Mouse (Mus musculus) C2C12 (cell line): ENCODE measurements around the gene Ldhd. TPM values are rescaled to one million over a fixed set of nuclear protein-coding genes. Genes with fewer than 3 reads are reported as not detected.

Experiments used
- H3K27me3 ChIP-seq: one replicate; pipeline ENCODE4 v1.6.1; 2011; ENCODE audit not compliant: control insufficient read depth, insufficient read depth, insufficient read length
- H3K36me3 ChIP-seq: one replicate; pipeline ENCODE4 v1.6.1; 2011; ENCODE audit not compliant: control insufficient read depth, insufficient read depth
- H3K4me3 ChIP-seq: one replicate; pipeline ENCODE4 v1.5.1; 2011; ENCODE audit warnings: mild to moderate bottlenecking, control low read depth; ENCODE audit not compliant: poor library complexity, insufficient read depth, severe bottlenecking
- H3K79me2 ChIP-seq: one replicate; pipeline ENCODE4 v1.6.1; 2011; ENCODE audit not compliant: control insufficient read depth, insufficient read depth
- H3K79me3 ChIP-seq: one replicate; pipeline ENCODE4 v1.6.1; 2011; ENCODE audit warnings: low read depth, control low read depth
- H3ac ChIP-seq: one replicate; pipeline ENCODE3; 2011; ENCODE audit warnings: low read depth; ENCODE audit not compliant: control insufficient read depth, insufficient read length
- CEBPB ChIP-seq: IDR thresholded peaks from one replicate; pipeline ENCODE4 v1.6.1; 2011; ENCODE audit warnings: low read depth, mild to moderate bottlenecking, control low read depth, moderate library complexity
- CTCF ChIP-seq: IDR thresholded peaks from one replicate; pipeline ENCODE4 v1.5.1; 2011; ENCODE audit not compliant: control insufficient read depth, insufficient read depth, insufficient read length
- FOSL1 ChIP-seq: IDR thresholded peaks from one replicate; pipeline ENCODE4 v1.8.0; 2011; ENCODE audit warnings: mild to moderate bottlenecking, low read length; ENCODE audit not compliant: poor library complexity, insufficient read depth, severe bottlenecking
- MAX ChIP-seq: IDR thresholded peaks from one replicate; pipeline ENCODE4 v1.6.1; 2011; ENCODE audit warnings: mild to moderate bottlenecking, control low read depth
- MYOD1 ChIP-seq: IDR thresholded peaks from one replicate; pipeline ENCODE4 v1.6.1; 2011; ENCODE audit warnings: low read depth; ENCODE audit not compliant: control insufficient read depth, insufficient read length
- MYOG ChIP-seq: IDR thresholded peaks from one replicate; pipeline ENCODE4 v1.6.1; 2011; ENCODE audit not compliant: control insufficient read depth, insufficient read length; ENCODE audit errors: extremely low read depth
- USF1 ChIP-seq: IDR thresholded peaks from one replicate; pipeline ENCODE4 v1.6.1; 2011; ENCODE audit warnings: low read depth, mild to moderate bottlenecking, control low read depth, moderate library complexity
- polyA plus RNA-seq: library from polyadenylated mRNA; unstranded; fragments of >200 nt; fragmentation: generic; extraction: Trizol; gene quantifications from one replicate; pipeline ENCODE4 v1.2.1, GENCODE M21; 2012; ENCODE audit warnings: missing spikeins

Gene Ldhd
- polyA plus RNA-seq, 1 experiment: 0.06 TPM

DNA sequence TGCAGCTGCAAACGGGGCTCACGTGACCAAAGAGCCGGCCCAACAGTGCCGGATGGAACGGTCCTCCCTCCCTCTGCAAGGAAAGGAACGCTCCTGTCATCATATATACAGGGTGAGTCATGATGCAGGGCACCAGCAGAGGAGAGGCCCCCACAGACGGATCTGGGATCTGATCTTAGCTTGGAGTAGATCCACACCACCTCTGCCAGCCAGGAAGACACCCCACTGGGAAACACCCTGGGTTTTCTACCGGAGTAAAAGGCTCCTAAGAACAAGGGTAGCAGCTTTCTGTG, 3.7 kb downstream of the Ldhd start:
- Histone ChIP-seq H3K27me3 (no peaks in the 10 kb centered on the region), H3K36me3 (peaks cover 14% of the 10 kb centered on the region), H3K79me2 (no peaks in the 10 kb centered on the region), H3ac (no peak overlapping the region), H3K79me3 (no peaks in the 10 kb centered on the region), H3K4me3 (no peak overlapping the region)
- no peak for TF ChIP-seq CTCF
- peak; percentile 98 for TF ChIP-seq USF1

DNA sequence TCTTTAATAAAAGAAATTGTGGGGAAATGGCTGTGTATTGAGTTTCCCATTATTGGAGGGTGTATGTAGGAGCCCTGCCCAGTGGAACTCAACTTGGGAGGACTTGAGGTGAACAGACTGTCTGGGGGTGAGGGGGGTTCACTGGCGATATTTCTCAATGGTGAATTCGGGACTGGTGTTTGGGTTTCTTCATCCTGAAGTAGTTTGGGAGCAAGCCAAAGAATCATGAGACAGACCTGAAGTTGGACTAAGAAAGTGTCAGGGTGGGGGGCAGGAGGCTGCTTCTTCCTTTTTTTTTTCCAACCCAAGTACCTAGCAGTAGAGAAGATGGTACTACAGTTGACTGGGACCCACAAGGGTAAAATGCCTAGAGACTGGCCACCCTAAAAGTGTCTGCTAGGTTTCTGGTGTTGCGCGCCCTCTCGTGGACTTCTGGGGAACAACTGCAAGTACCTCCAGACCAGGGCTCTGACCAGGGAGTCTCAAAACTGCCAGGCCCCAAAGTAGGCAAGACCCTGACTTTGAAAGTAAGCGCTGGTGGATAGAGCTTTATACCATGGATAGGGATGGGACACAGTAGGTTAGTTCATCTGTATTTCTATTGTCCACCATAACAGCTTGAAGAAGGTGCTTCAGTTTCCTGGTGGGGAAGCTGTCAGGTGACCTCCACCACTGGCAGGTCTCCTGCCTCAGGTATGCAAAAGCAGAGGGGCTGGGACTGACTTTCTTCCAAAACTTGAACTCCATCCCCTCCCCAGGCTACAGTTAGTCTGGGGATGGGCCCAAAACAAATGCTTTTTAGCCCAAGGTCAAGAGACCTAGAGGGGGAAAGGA, 4.3 kb downstream of the Ldhd start:
- no peak overlapping the region for H3K4me3 ChIP-seq
- peaks cover 14% of the 10 kb centered on the region for H3K36me3 ChIP-seq
- H3K79me3 ChIP-seq: no peaks in the 10 kb centered on the region

DNA sequence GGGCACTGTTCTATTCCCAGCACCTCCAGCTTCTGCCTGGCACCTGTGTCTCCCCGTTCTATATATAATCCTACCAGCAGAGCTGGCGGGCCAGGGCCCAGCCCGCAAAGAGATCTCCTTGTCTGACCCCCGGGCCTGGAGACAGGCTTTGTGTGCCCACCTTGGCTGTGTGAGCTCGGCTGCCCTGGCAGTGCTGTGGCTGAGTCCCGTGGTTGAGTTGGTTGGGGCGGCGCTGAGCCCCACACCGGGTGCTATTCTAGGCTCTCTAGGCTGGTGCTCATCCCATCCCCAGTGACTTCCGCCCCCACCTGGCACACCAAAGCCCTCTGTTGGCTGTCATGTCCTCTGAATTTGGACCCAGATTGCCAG, 5.3 kb downstream of the Ldhd start:
- Histone ChIP-seq H3K79me2 (no peaks in the 10 kb centered on the region), H3ac (no peak overlapping the region), H3K79me3 (no peaks in the 10 kb centered on the region), H3K36me3 (peaks cover 14% of the 10 kb centered on the region), H3K27me3 (no peaks in the 10 kb centered on the region), H3K4me3 (no peak overlapping the region)
- TF ChIP-seq USF1 (no peak), CTCF (no peak), MAX (no peak), CEBPB (no peak), MYOG (no peak), FOSL1 (no peak), MYOD1 (no peak)

More for the DNA sequence above, 4.3 kb downstream of the Ldhd start:
- TF ChIP-seq MYOD1: no peak
- peak; percentile 65 for TF ChIP-seq CTCF
- no peak overlapping the region for H3ac ChIP-seq
- H3K79me2 ChIP-seq: no peaks in the 10 kb centered on the region
- H3K27me3 ChIP-seq: no peaks in the 10 kb centered on the region

DNA sequence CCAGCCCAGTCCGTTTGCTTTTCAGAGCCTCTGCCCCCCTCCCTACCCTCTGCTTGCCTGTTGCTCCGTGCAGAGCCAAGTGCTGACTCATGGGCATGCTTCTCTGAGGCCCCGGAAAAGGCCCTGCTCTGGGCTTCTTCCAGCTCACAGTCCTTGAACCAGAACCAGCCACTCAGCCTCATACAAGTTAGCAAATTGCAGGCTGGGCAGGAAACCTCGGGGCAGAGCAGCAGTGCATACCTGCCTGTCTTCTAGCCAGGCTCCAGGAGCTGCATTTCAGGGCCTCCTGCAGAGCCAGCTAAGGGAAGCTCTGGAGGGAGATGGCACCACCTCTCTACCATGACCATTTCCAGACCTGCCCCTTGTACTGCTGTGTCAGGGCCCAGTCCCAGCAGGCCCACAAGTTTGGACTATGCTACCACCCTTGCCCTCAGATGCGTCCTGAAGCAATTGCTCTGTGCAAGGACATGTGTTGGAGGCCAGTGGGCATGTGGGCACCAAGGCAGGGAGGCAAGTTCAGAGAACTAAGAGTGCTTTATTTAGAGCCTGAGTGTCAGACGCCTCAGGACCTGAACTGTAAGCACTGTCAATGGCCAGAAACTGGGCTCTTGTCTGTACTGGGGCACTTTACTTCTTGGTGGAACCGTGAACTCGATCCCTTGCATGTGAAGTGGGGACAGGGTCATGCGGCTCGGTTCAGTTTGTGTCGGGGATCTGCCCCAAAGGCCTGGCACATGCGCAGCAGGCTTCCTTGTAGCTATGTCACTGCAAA, 5.9 kb downstream of the Ldhd start:
- no peaks in the 10 kb centered on the region for H3K79me2 ChIP-seq
- no peaks in the 10 kb centered on the region for H3K27me3 ChIP-seq
- H3K36me3 ChIP-seq: peaks cover 14% of the 10 kb centered on the region
- H3K79me3 ChIP-seq: no peaks in the 10 kb centered on the region
- peak overlapping the region; percentile 38 for H3ac ChIP-seq
- TF ChIP-seq FOSL1 (no peak), MAX (no peak), CEBPB (no peak), MYOD1 (no peak), CTCF (no peak), MYOG (no peak), USF1 (no peak)
- no peak overlapping the region for H3K4me3 ChIP-seq

DNA sequence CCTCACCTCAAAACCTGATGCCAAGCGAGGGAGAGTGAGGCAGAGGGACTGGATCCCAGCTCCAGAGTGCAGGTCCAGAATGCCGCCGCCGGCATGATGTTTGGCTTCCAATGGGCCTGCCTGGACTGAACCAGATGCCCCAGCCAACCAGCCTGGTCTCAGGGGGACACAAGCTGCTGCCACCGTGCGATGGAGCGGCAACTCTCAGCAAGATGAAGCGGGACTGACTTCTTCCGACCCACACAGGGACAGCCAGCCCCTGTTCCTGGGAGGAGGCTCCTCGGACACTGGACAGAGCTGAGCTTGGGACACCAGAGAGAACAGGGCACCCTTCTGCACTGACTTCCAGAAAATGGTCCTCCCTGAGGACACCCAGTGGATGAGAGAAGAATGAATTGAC, 7.6 kb downstream of the Ldhd start:
- Histone ChIP-seq H3K79me2 (peaks cover 6% of the 10 kb centered on the region), H3K4me3 (no peak overlapping the region), H3K27me3 (no peaks in the 10 kb centered on the region), H3K79me3 (no peaks in the 10 kb centered on the region), H3ac (no peak overlapping the region), H3K36me3 (peaks cover 19% of the 10 kb centered on the region)
- no peak for TF ChIP-seq FOSL1
- no peak for TF ChIP-seq CEBPB
- no peak for TF ChIP-seq MYOG
- no peak for TF ChIP-seq MAX
- TF ChIP-seq CTCF: no peak
- TF ChIP-seq USF1: no peak
- no peak for TF ChIP-seq MYOD1

DNA sequence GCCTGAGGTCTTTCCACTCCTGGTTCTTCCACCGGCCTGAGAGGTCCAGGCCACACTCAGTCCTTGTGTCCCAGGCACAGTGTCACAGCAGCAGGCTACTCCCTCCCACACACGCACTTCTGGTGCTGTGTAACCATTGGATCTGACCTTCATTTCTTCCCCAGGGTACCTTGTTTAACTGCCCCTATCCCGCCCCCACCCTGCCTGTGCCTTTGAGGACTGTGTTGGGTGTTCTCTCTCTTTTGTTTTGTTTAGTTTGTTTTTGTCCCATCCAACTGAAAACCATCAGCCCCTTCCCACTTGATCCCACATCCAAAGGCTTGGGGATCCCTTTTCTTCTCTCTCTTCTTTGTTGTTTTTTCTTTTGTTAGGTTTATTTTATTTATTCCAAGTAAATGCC, 8.1 kb downstream of the Ldhd start:
- Histone ChIP-seq H3K79me3 (no peaks in the 10 kb centered on the region), H3K27me3 (no peaks in the 10 kb centered on the region), H3ac (no peak overlapping the region), H3K79me2 (peaks cover 10% of the 10 kb centered on the region), H3K36me3 (peaks cover 19% of the 10 kb centered on the region), H3K4me3 (no peak overlapping the region)
- TF ChIP-seq MYOD1 (no peak), MYOG (no peak), USF1 (no peak), FOSL1 (no peak), MAX (no peak), CEBPB (no peak), CTCF (no peak)
